In genomic region chr6:42583488-42583872, GRCm38 (mm10) we compare ENCODE assay signal across 8 mouse cellular contexts. TPM values are rescaled to one million over a fixed set of nuclear protein-coding genes. Genes with fewer than 3 reads are reported as not detected.
DNase-seq lines count a peak whose midpoint lies in the region; ATAC-seq and TF ChIP-seq lines count a peak whose summit lies in the region.

No protein-coding gene starts in this region.

- WGBS in embryonic facial prominence, embryonic 11.5 days, result 3% methylated on average over 7 of the region's 7 CpGs

- TF ChIP-seq EP300 in ES-Bruce4 (IDR thresholded peaks at IDR 0.05; ENCODE audit: insufficient read depth, low read depth, low read length), result no peak

- no peaks in the 10 kb centered on the region for H3K36me3 ChIP-seq in ES-Bruce4 (ENCODE audit: control insufficient read depth, insufficient read depth, low read length, poor library complexity, severe bottlenecking)
- no peaks in the 10 kb centered on the region for H3K36me3 ChIP-seq in embryonic facial prominence, embryonic 11.5 days (replicated peaks; ENCODE audit: control insufficient read depth, insufficient read depth, low read depth, low read length)

- H3K4me2 ChIP-seq in embryonic facial prominence, embryonic 11.5 days (ENCODE audit: low read depth, low read length), result no peak overlapping the region

- H3K4me3 ChIP-seq in ES-Bruce4 (ENCODE audit: low read depth, low read length), result no peak overlapping the region
- H3K4me3 ChIP-seq in embryonic facial prominence, embryonic 11.5 days (ENCODE audit: low read depth, low read length), result no peak overlapping the region

- no peak for ATAC-seq in embryonic facial prominence, embryonic 11.5 days (replicated peaks; ENCODE audit: insufficient number of reproducible peaks, low FRiP score, low TSS enrichment, low read depth)

- peak; percentile 82 for DNase-seq in adrenal gland, postnatal 10 days
- peak; percentile 74 for DNase-seq in embryonic facial prominence, embryonic 11.5 days (ENCODE audit: low spot score)
- peak; percentile 79 for DNase-seq in heart, postnatal 4 days
- peak; percentile 31 to 58 for DNase-seq in layer of hippocampus, postnatal 14 days (ENCODE audit: low spot score in 2 of 2)
- peak; percentile 72 for DNase-seq in lung, postnatal 10 days
- DNase-seq in right cerebral cortex, postnatal 14 days, result peak; percentile 75
- DNase-seq in urinary bladder, postnatal 4 days (ENCODE audit: low spot score in 2 of 2), result peak; percentile 41 to 76

- H3K4me1 ChIP-seq in ES-Bruce4 (ENCODE audit: control insufficient read depth, insufficient read depth, low read length), result no peaks in the 10 kb centered on the region
- no peaks in the 10 kb centered on the region for H3K4me1 ChIP-seq in embryonic facial prominence, embryonic 11.5 days (ENCODE audit: control insufficient read depth, insufficient read depth, low read length)

- TF ChIP-seq POLR2A in ES-Bruce4 (IDR thresholded peaks at IDR 0.05; ENCODE audit: insufficient read depth, low read length), result no peak

- no peak overlapping the region for H3K27ac ChIP-seq in ES-Bruce4 (ENCODE audit: insufficient read depth, low read length)
- H3K27ac ChIP-seq in embryonic facial prominence, embryonic 11.5 days (replicated peaks; ENCODE audit: low read depth, low read length), result no peak overlapping the region

- no peaks in the 10 kb centered on the region for H3K27me3 ChIP-seq in ES-Bruce4 (ENCODE audit: control insufficient read depth, insufficient read depth, low read length, poor library complexity, severe bottlenecking)
- no peaks in the 10 kb centered on the region for H3K27me3 ChIP-seq in embryonic facial prominence, embryonic 11.5 days (ENCODE audit: control insufficient read depth, insufficient read depth, low read length)

- H3K9me3 ChIP-seq in ES-Bruce4 (replicated peaks; ENCODE audit: control insufficient read depth, insufficient read depth, low read length, poor library complexity, severe bottlenecking), result no peaks in the 10 kb centered on the region
- no peaks in the 10 kb centered on the region for H3K9me3 ChIP-seq in embryonic facial prominence, embryonic 11.5 days (replicated peaks; ENCODE audit: control insufficient read depth, low read length)

- H3K9ac ChIP-seq in ES-Bruce4 (ENCODE audit: low read depth, poor library complexity, severe bottlenecking), result no peak overlapping the region
- no peak overlapping the region for H3K9ac ChIP-seq in embryonic facial prominence, embryonic 11.5 days (replicated peaks; ENCODE audit: low read length)

- peak; percentile 46 for TF ChIP-seq CTCF in ES-Bruce4 (IDR thresholded peaks at IDR 0.05; ENCODE audit: low read depth, low read length)

RNA-seq across cellular contexts. Expression of gene Tcaf3, which starts 14.0 kb away (rescaled TPM):
- not detected in 2 replicates for polyA plus RNA-seq in ES-Bruce4 (2011; ENCODE audit: insufficient read depth, insufficient read length, low read depth, missing spikeins)
- total RNA-seq in adrenal gland, postnatal 10 days (2021), result not detected
- polyA plus RNA-seq in embryonic facial prominence, embryonic 11.5 days (2014; fragmentation: Nextera tagmentation; extraction: Ambion mirVana), result not detected in 2 replicates
- total RNA-seq in heart, postnatal 4 days (2021), result not detected
- total RNA-seq in layer of hippocampus, postnatal 14 days (2021), result not detected

RNA-seq across cellular contexts. Expression of gene Olfr455, which starts 36.1 kb away (rescaled TPM):
- not detected in 2 replicates for polyA plus RNA-seq in ES-Bruce4 (2011; ENCODE audit: insufficient read depth, insufficient read length, low read depth, missing spikeins)
- not detected for total RNA-seq in adrenal gland, postnatal 10 days (2021)
- not detected in 2 replicates for polyA plus RNA-seq in embryonic facial prominence, embryonic 11.5 days (2014; fragmentation: Nextera tagmentation; extraction: Ambion mirVana)
- not detected for total RNA-seq in heart, postnatal 4 days (2021)
- not detected for total RNA-seq in layer of hippocampus, postnatal 14 days (2021)
